Mouse (Mus musculus): Measurements from ENCODE around the gene 4930426L09Rik.

DNA sequence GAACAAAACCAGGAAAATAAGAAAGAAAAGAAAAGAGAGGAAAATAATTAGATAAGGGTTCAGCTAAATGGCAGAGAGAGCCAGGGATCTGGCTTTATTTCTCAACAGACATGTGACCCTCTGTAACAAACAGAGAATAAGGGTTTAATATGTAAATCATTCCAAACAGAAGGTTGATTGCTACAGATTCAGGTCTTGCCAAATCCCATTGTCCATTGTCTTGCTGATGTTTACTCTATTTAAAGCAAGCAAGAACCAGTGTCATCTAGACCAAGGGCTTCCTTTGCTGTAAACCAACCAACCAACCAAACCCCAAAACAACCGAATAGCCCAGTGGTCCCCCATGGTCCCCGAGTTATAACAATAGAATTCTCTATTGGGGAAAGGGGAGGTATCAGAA, 19.9 kb downstream of the 4930426L09Rik start:
- no peak for TF ChIP-seq ZC3H11A (IDR thresholded peaks at IDR 0.05; ENCODE audit: borderline replicate concordance, low read depth, low read length)
- no peak for TF ChIP-seq ZNF384 (IDR thresholded peaks at IDR 0.05; ENCODE audit: low read depth, low read length)

All from ES-E14 (cell line).